Mouse (Mus musculus): ENCODE data around the gene Galnt17. TPM values are rescaled to one million over a fixed set of nuclear protein-coding genes. Genes with fewer than 3 reads are reported as not detected.

The Galnt17 gene
- total RNA-seq, 2 experiments from 2014 or later: 32.3 to 35.2 TPM

- no peak for DNase-seq (ENCODE audit: low spot score in 2 of 2)
These were observed 268.5 kb downstream of the Galnt17 start for GRCm38 (mm10) chr5:131039611-131040313.

- peak in 1 of 2 experiments; percentile 11 for DNase-seq (ENCODE audit: low spot score in 2 of 2)
These were observed 283.8 kb downstream of the Galnt17 start for GRCm38 (mm10) chr5:131024506-131024905.

- no peak for DNase-seq (ENCODE audit: low spot score in 2 of 2)
These were observed 285.8 kb downstream of the Galnt17 start for GRCm38 (mm10) chr5:131022396-131022993.

- no peak for DNase-seq (ENCODE audit: low spot score in 2 of 2)
These were observed 287.4 kb downstream of the Galnt17 start for GRCm38 (mm10) chr5:131020936-131021335.

- no peak for DNase-seq (ENCODE audit: low spot score in 2 of 2)
These were observed 288.8 kb downstream of the Galnt17 start for GRCm38 (mm10) chr5:131019346-131019965.

GRCm38 (mm10) chr5:131016066-131016465 lies 292.2 kb downstream of the Galnt17 start:
- DNase-seq (ENCODE audit: low spot score in 2 of 2): no peak

- DNase-seq (ENCODE audit: low spot score in 2 of 2): no peak
These were observed 293.0 kb downstream of the Galnt17 start for GRCm38 (mm10) chr5:131015341-131015740.

GRCm38 (mm10) chr5:131013816-131014215 lies 294.5 kb downstream of the Galnt17 start:
- DNase-seq (ENCODE audit: low spot score in 2 of 2): no peak

GRCm38 (mm10) chr5:131013101-131013500 lies 295.2 kb downstream of the Galnt17 start:
- DNase-seq (ENCODE audit: low spot score in 2 of 2): no peak

GRCm38 (mm10) chr5:131009510-131009909 lies 298.8 kb downstream of the Galnt17 start:
- DNase-seq (ENCODE audit: low spot score in 2 of 2): peak in 1 of 2 experiments; percentile 25

GRCm38 (mm10) chr5:131008507-131008906 lies 299.8 kb downstream of the Galnt17 start:
- DNase-seq (ENCODE audit: low spot score in 2 of 2): no peak

GRCm38 (mm10) chr5:131007871-131008505 lies 300.3 kb downstream of the Galnt17 start:
- peak; percentile 15 to 40 for DNase-seq (ENCODE audit: low spot score in 2 of 2)

- peak; percentile 64 to 76 for DNase-seq (ENCODE audit: low spot score in 2 of 2)
These were observed 301.1 kb downstream of the Galnt17 start for GRCm38 (mm10) chr5:131007198-131007597.

- DNase-seq (ENCODE audit: low spot score in 2 of 2): no peak
These were observed 301.8 kb downstream of the Galnt17 start for GRCm38 (mm10) chr5:131006524-131006923.

- no peak for DNase-seq (ENCODE audit: low spot score in 2 of 2)
These were observed 307.7 kb downstream of the Galnt17 start for GRCm38 (mm10) chr5:131000572-131000971.

GRCm38 (mm10) chr5:130979321-130979720 lies 329.0 kb downstream of the Galnt17 start:
- DNase-seq (ENCODE audit: low spot score in 2 of 2): no peak

GRCm38 (mm10) chr5:130978871-130979270 lies 329.4 kb downstream of the Galnt17 start:
- no peak for DNase-seq (ENCODE audit: low spot score in 2 of 2)

GRCm38 (mm10) chr5:130977999-130978398 lies 330.3 kb downstream of the Galnt17 start:
- no peak for DNase-seq (ENCODE audit: low spot score in 2 of 2)

- DNase-seq (ENCODE audit: low spot score in 2 of 2): no peak
These were observed 355.9 kb downstream of the Galnt17 start for GRCm38 (mm10) chr5:130952361-130952760.

- no peak for DNase-seq (ENCODE audit: low spot score in 2 of 2)
These were observed 357.4 kb downstream of the Galnt17 start for GRCm38 (mm10) chr5:130950894-130951400.

GRCm38 (mm10) chr5:130950421-130950820 lies 357.9 kb downstream of the Galnt17 start:
- no peak for DNase-seq (ENCODE audit: low spot score in 2 of 2)

GRCm38 (mm10) chr5:130949710-130950109 lies 358.6 kb downstream of the Galnt17 start:
- DNase-seq (ENCODE audit: low spot score in 2 of 2): no peak
